Mouse (Mus musculus): ENCODE data around the gene Scn3a.

- TF ChIP-seq CTCF (conservative IDR thresholded peaks at IDR 0.05 in 1 of 2, IDR thresholded peaks at IDR 0.05 in 1 of 2; ENCODE audit: low read depth in 2 of 2, low read length in 2 of 2): no peak
- no peak for TF ChIP-seq ZMIZ1 (IDR thresholded peaks at IDR 0.05; ENCODE audit: low read depth, low read length)
- no peak for TF ChIP-seq POLR2A (IDR thresholded peaks at IDR 0.05; ENCODE audit: low read depth, low read length)
- no peak for TF ChIP-seq HCFC1 (IDR thresholded peaks at IDR 0.05; ENCODE audit: low read depth, low read length)
- no peak for TF ChIP-seq USF1 (IDR thresholded peaks at IDR 0.05; ENCODE audit: low read depth, low read length)
- no peak for TF ChIP-seq MEF2A (IDR thresholded peaks at IDR 0.05; ENCODE audit: borderline replicate concordance, low read depth, low read length)
- TF ChIP-seq PAX5 (IDR thresholded peaks at IDR 0.05; ENCODE audit: low read length): no peak
- TF ChIP-seq ZC3H11A (IDR thresholded peaks at IDR 0.05; ENCODE audit: low read depth, low read length): no peak
Measured at GRCm38 (mm10) chr2:65554662-65555061, 12.8 kb downstream of the Scn3a start.

Measured in CH12.LX (cell line).